Mouse (Mus musculus): Measurements from ENCODE around the gene Gm10638.

Gm10638 gene

GRCm38 (mm10) chr8:86794716-86795115, 49.2 kb downstream of the Gm10638 start:
- no peak for DNase-seq
